In genomic region chr9:41660576-41660975, GRCm38 (mm10) we compare ENCODE assay signal across 15 mouse cellular contexts.
"Had no signal": no experiment of that assay in that cellular context is flagged by ENCODE, and none has a peak within 500 bp of the region (broad histone marks: within the 10 kb centered on the region; RNA-seq: fewer than 3 reads in every experiment).

No protein-coding gene starts in this region.

- H3K4me2 ChIP-seq: limb, embryonic 13.5 days; neural tube, embryonic 13.5 days had no signal

- H3K4me3 ChIP-seq: layer of hippocampus, adult 2 months; limb, embryonic 13.5 days; midbrain, embryonic 10.5 days; neural tube, embryonic 13.5 days had no signal

- H3K27ac ChIP-seq: layer of hippocampus, adult 2 months; limb, embryonic 13.5 days; liver, embryonic 14.5 days; midbrain, embryonic 10.5 days; neural tube, embryonic 13.5 days had no signal

- DNase-seq: kidney, postnatal 10 days; kidney, postnatal 4 days; left cerebral cortex, postnatal 4 days; lung, adult 18-20 months; lung, postnatal 4 days; midbrain, embryonic 14.5 days; retina, postnatal 1 day; right cerebral cortex, postnatal 14 days; thymus, postnatal 4 days had no signal

- ATAC-seq: lung, postnatal 0 days had no signal

- H3K27me3 ChIP-seq: limb, embryonic 13.5 days; neural tube, embryonic 13.5 days had no signal

- H3K4me1 ChIP-seq: midbrain, embryonic 10.5 days; neural tube, embryonic 13.5 days had no signal

- H3K9me3 ChIP-seq: limb, embryonic 13.5 days; midbrain, embryonic 10.5 days; neural tube, embryonic 13.5 days had no signal

- H3K36me3 ChIP-seq: limb, embryonic 13.5 days; midbrain, embryonic 10.5 days; neural tube, embryonic 13.5 days had no signal

- H3K9ac ChIP-seq: limb, embryonic 13.5 days; liver, embryonic 14.5 days; neural tube, embryonic 13.5 days had no signal
